Mouse (Mus musculus) stomach, embryonic 16.5 days (tissue): ENCODE measurements around the gene Ppp1r14a. TPM values are rescaled to one million over a fixed set of nuclear protein-coding genes. Genes with fewer than 3 reads are reported as not detected.

Experiments
- ATAC-seq: fragments of 200-750 bp; cut with Nextera tagmentation; 2 replicates; pipeline ENCODE4 v1.8.0; 2017; ENCODE audit warnings: moderate number of reproducible peaks, moderate TSS enrichment; ENCODE audit not compliant: insufficient read depth, low FRiP score
- H3K27ac ChIP-seq: fragments of 300-500 bp; sonication (generic); 2 replicates; pipeline ENCODE4 v1.5.1; 2014; ENCODE audit warnings: low read length
- H3K27me3 ChIP-seq: fragments of 300-500 bp; sonication (generic); 2 replicates; pipeline ENCODE4 v1.6.1; 2014; ENCODE audit warnings: low read length, control low read depth, mixed read lengths; ENCODE audit not compliant: control insufficient read depth, insufficient read depth
- H3K36me3 ChIP-seq: fragments of 300-500 bp; sonication (generic); 2 replicates; pipeline ENCODE4 v1.6.1; 2014; ENCODE audit warnings: low read length; ENCODE audit not compliant: control insufficient read depth, insufficient read depth
- H3K4me1 ChIP-seq: fragments of 300-500 bp; sonication (generic); 2 replicates; pipeline ENCODE4 v1.6.1; 2014; ENCODE audit warnings: low read length, control low read depth, mixed read lengths; ENCODE audit not compliant: control insufficient read depth, insufficient read depth
- H3K4me2 ChIP-seq: fragments of 300-500 bp; sonication (generic); 2 replicates; pipeline ENCODE4 v1.6.1; 2014; ENCODE audit warnings: low read depth, low read length, mixed read lengths
- H3K4me3 ChIP-seq: fragments of 300-500 bp; sonication (generic); replicated peaks from 2 replicates; pipeline ENCODE4 v1.5.1; 2014; ENCODE audit warnings: mild to moderate bottlenecking, low read length
- H3K9ac ChIP-seq: fragments of 300-500 bp; sonication (generic); 2 replicates; pipeline ENCODE4 v1.6.1; 2014; ENCODE audit warnings: low read length
- H3K9me3 ChIP-seq: fragments of 300-500 bp; sonication (generic); replicated peaks from 2 replicates; pipeline ENCODE4 v1.6.1; 2016; ENCODE audit warnings: low read length, control low read depth; ENCODE audit not compliant: control insufficient read depth
- WGBS: fragments of 180-500 bp; shearing (Covaris S2); extraction: QIAGEN DNeasy Blood & Tissue Kit; methylation state at CpG from one replicate; pipeline ENCODE4 v1.1.7; 2014; 5-methylcytosine and 5-hydroxymethylcytosine counted together
- polyA plus RNA-seq: library from polyadenylated mRNA; unstranded; fragments of >200 nt; fragmentation: Nextera tagmentation; extraction: Ambion mirVana; gene quantifications from 2 replicates; pipeline ENCODE4 v1.2.1, GENCODE M21; 2015

Ppp1r14a gene
- polyA plus RNA-seq, 1 experiment from 2014 or later = 48.8 TPM

DNA sequence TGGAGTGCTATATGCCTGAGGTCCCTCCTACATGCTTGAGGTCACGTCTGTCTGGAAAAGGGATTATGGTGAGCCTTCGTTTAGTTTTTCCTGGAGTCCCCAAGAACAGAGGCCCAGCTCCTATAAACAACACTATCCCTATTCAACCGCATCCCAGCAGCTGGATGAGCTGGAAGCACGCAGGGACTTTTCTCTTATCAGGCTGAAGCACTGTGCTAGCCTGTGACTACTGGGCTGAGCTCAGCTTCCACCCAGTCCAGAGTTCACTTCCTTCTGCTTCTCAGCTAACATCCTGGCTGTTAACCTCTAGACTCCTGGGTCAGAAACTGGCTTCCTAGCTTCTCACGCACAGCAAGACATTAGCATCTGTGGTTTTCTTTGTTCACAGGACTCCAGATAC, 35.3 kb upstream of the Ppp1r14a start:
- Histone ChIP-seq H3K4me1 (peaks cover 19% of the 10 kb centered on the region), H3K36me3 (no peaks in the 10 kb centered on the region), H3K27ac (peak overlapping the region; percentile 58), H3K4me2 (no peak overlapping the region), H3K27me3 (no peaks in the 10 kb centered on the region), H3K9ac (no peak overlapping the region; the same call in 1 of the 2 replicates), H3K9me3 (no peaks in the 10 kb centered on the region), H3K4me3 (no peak overlapping the region)
- ATAC-seq = no peak
- 36% methylated on average over 5 of the region's 5 CpGs for WGBS

DNA sequence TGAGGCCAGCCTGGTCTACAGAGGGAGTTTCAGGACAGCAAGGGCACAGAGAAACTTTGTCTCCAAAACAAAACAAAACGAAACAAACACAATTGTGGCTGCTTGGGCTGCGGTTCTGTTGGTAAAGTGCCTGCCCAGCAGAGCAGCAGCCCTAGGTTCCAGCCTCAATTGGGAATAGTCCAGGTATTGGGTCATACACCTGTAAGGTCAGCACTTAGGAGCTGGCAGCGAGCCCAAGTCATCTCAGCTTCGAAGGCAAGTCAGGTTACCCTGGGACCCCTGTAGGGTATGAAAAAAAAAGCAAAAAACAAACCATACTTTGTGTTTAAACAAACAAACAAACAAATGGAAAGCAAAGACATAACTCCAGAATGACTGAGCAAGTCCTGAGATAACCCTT, 33.2 kb upstream of the Ppp1r14a start:
- Histone ChIP-seq H3K4me3 (no peak overlapping the region), H3K4me2 (no peak overlapping the region), H3K36me3 (no peaks in the 10 kb centered on the region), H3K27ac (no peak overlapping the region), H3K9ac (no peak overlapping the region), H3K4me1 (peaks cover 19% of the 10 kb centered on the region), H3K9me3 (no peaks in the 10 kb centered on the region), H3K27me3 (no peaks in the 10 kb centered on the region)
- 76% methylated on average over 4 of the region's 4 CpGs for WGBS
- ATAC-seq = no peak

DNA sequence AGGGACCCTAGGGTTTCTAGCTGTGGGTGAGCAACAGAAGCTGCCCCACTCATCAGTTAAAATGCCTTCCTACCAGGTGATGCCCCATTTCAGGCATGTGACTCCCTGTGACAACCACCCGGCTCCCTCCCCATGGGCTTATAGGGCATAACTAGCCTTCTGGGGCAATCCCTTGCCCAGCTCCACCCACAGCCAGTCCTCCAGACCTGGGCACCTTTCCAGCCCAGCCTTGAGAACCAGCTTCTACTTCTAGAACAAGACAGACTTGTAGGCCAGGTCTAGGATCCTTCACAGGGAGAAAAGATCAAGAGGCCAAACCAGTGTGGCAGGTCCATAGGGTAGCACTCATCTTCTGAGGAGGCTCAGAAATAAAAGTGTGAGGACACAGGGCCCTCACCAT, 31.7 kb upstream of the Ppp1r14a start:
- no peak overlapping the region for H3K4me3 ChIP-seq
- peak overlapping the region; percentile 43 for H3K27ac ChIP-seq
- H3K4me1 ChIP-seq = peaks cover 19% of the 10 kb centered on the region
- no peak for ATAC-seq
- 94% methylated on average over 1 of the region's 1 CpGs for WGBS
- H3K9ac ChIP-seq = no peak overlapping the region
- H3K36me3 ChIP-seq = no peaks in the 10 kb centered on the region
- H3K9me3 ChIP-seq = no peaks in the 10 kb centered on the region
- no peak overlapping the region for H3K4me2 ChIP-seq
- H3K27me3 ChIP-seq = no peaks in the 10 kb centered on the region

DNA sequence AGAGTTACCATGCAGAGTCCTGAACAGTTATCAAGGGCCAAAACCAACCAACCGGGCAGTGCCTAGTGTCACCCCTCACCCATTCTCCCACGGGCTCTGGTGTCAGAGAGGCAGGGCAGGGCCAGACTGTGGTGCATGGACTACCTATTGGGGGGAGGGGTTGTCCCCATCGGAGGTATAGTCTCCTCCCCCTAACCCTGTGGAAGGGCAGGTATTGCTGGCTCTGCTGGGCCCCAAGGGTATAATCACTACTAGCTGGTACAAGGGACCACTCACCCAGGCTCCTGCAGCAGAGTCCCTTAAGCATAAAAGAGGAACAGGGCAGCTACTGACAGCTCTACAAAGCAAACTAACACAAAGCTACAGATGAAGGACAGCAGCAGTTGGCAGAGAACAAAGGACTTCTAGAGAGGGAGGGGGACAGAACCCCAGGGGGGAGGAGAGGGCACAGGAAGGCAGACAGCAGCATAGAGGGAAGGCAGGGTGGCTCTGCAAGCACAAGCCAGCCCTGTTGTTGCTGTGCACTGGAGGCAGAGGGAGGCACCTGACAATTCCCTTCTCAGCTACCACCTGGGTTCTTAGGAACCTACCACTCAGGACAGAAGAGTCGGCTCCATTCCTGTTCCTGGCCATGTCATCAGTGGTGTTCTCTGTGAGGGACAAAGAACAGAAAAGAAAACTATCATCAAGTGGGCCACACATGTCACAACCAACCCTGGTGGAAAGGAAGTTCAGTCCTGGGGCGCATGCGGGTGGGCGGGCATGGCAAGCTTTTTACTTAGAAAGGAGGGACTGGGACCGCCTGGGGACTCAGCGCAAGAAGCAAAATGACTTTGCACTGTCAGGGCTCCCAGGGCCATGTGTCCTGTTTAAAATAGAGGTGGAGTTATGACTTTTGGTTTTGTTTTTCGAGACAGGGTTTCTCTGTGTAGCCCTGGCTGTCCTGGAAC, 29.1 kb upstream of the Ppp1r14a start:
- Histone ChIP-seq H3K4me2 (no peak overlapping the region), H3K4me3 (no peak overlapping the region), H3K36me3 (no peaks in the 10 kb centered on the region), H3K9ac (no peak overlapping the region), H3K4me1 (peaks cover 9% of the 10 kb centered on the region), H3K9me3 (no peaks in the 10 kb centered on the region), H3K27ac (no peak overlapping the region), H3K27me3 (no peaks in the 10 kb centered on the region)
- ATAC-seq = no peak
- 79% methylated on average over 10 of the region's 10 CpGs for WGBS

DNA sequence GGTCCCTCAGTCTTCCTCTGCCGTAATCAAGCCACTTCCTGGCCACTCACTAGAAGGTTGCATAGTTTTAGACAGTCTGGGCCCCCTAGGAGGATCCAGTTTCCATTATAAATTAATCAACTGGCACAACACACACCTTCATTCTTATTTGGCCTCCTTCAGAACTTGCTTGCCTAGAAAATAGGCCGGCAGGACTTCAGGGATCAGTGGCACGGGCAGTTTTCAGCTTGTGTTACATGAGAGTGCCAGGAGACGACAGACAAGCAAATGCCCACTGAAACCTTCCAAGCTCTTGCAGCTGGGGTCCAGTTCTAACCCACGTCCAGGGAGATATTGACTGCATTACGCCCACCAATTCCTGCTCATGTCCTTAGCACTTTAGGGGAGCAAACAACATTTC, 27.0 kb upstream of the Ppp1r14a start:
- Histone ChIP-seq H3K4me2 (no peak overlapping the region), H3K27me3 (no peaks in the 10 kb centered on the region), H3K4me1 (peaks cover 16% of the 10 kb centered on the region), H3K4me3 (no peak overlapping the region), H3K27ac (no peak overlapping the region), H3K9ac (no peak overlapping the region), H3K36me3 (no peaks in the 10 kb centered on the region), H3K9me3 (no peaks in the 10 kb centered on the region)
- no peak for ATAC-seq
- 67% methylated on average over 6 of the region's 6 CpGs for WGBS

DNA sequence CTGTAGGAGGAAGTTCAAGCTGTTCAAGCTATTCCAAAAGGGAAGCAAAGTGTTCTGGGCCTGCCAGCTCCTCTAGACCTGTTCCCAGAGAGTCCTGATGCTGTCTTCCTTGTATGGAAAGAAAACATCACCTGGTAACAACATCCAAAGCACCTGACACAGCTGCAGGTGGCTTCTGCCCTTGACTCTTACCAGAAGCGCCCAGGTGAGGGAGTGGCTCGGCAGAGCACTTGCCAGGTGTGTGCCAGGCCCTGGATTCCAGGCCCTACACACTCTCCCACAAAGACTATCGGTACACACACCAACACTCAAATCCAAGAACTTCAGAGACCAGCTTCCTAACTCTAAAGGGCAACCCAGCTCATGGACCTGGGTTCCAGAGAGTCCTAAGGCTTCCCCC, 25.3 kb upstream of the Ppp1r14a start:
- Histone ChIP-seq H3K9ac (peak overlapping the region; percentile 14; the same call in 1 of the 2 replicates), H3K4me1 (peaks cover 12% of the 10 kb centered on the region), H3K36me3 (no peaks in the 10 kb centered on the region), H3K27ac (no peak overlapping the region), H3K4me2 (no peak overlapping the region), H3K4me3 (no peak overlapping the region), H3K27me3 (no peaks in the 10 kb centered on the region), H3K9me3 (no peaks in the 10 kb centered on the region)
- WGBS = 71% methylated on average over 3 of the region's 3 CpGs
- no peak for ATAC-seq

DNA sequence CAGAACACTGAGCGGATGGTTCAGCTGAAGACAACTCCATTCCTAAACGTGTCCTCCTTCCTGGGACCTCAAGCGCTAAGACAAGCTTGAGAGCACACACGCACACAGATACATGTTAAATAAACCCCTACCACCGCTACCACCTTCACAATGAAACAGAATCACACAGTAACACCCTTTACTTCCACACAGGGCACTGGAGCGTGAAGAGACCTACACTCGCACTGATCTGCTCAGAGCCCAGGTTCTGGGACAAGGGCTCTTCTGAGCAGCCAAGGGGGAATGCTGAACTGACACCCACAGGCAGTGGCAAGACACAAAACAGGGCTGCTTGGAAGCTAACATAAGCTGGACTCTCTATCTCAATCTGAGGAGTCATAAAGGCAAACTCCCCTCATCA, 23.5 kb upstream of the Ppp1r14a start:
- H3K4me1 ChIP-seq = peaks cover 19% of the 10 kb centered on the region
- no peak overlapping the region for H3K9ac ChIP-seq
- no peaks in the 10 kb centered on the region for H3K36me3 ChIP-seq
- WGBS = 78% methylated on average over 7 of the region's 7 CpGs
- no peaks in the 10 kb centered on the region for H3K27me3 ChIP-seq
- H3K4me3 ChIP-seq = no peak overlapping the region
- no peak for ATAC-seq
- no peak overlapping the region for H3K4me2 ChIP-seq
- no peaks in the 10 kb centered on the region for H3K9me3 ChIP-seq
- no peak overlapping the region for H3K27ac ChIP-seq

DNA sequence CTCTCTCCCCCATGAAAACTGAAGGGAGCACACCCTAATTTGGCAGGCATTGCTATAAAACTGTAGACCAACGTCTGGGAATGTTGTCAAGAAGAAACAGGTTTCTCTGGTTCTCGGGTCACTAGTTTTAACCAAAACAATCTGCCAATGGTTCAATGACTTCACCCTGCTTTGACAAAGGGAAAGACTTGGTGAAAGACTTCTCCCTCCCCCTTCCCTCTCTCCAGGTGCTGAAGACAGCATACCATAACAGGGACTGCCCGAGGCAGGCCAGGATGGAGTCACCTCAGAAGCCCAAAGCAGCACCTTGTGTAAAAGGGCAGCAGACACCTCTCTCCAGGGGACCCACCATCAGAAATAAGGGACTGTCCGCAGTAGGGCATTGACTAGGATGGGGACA, 22.2 kb upstream of the Ppp1r14a start:
- H3K9me3 ChIP-seq = no peaks in the 10 kb centered on the region
- no peak overlapping the region for H3K4me2 ChIP-seq
- 56% methylated on average over 4 of the region's 4 CpGs for WGBS
- no peak overlapping the region for H3K9ac ChIP-seq
- no peak overlapping the region for H3K4me3 ChIP-seq
- no peaks in the 10 kb centered on the region for H3K36me3 ChIP-seq
- H3K4me1 ChIP-seq = peaks cover 30% of the 10 kb centered on the region
- no peaks in the 10 kb centered on the region for H3K27me3 ChIP-seq
- ATAC-seq = peak; percentile 22; the same call in 1 of the 2 replicates
- H3K27ac ChIP-seq = peak overlapping the region; percentile 42; the same call in 1 of the 2 replicates

DNA sequence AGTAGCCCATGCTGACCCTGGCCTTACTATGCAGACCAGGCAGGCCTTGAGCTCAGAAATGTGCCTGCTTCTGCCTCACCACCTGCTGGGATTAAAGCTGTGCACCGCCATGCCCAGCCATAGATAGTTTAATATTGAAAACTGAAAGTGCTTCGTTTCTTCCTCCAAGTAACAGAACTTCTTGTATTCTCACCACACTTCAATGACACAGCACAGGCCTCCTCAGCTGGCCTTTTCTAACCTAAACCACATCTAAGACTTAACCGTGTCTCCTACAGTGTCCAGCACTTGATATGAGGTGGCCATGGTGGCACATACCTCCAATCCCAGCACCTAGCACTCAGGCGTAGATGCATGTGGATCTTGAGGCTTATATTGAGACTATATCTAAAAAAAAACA, 18.7 kb upstream of the Ppp1r14a start:
- H3K36me3 ChIP-seq = no peaks in the 10 kb centered on the region
- no peak overlapping the region for H3K9ac ChIP-seq
- 74% methylated on average over 4 of the region's 4 CpGs for WGBS
- H3K27ac ChIP-seq = peak overlapping the region; percentile 52
- H3K4me3 ChIP-seq = no peak overlapping the region
- peaks cover 31% of the 10 kb centered on the region for H3K4me1 ChIP-seq
- no peaks in the 10 kb centered on the region for H3K9me3 ChIP-seq
- H3K27me3 ChIP-seq = no peaks in the 10 kb centered on the region
- no peak overlapping the region for H3K4me2 ChIP-seq
- no peak for ATAC-seq
